Mouse (Mus musculus) MN1 (cell line): ENCODE measurements around the gene Fyco1.
A peak's percentile ranks its signal among the peaks of the same experiment; 100 is the strongest.

ENCODE experiments used
- DNase-seq: peaks from one replicate; pipeline ENCODE4 v3.0.0-alpha.2; 2016; ENCODE audit warnings: low spot score

Gene Fyco1

GRCm38 (mm10) chr9:123851713-123852448, at the start of gene Fyco1:
Fyco1 (minus strand) TSS chr9:123851899.
- peak; percentile 95 for DNase-seq

DNA sequence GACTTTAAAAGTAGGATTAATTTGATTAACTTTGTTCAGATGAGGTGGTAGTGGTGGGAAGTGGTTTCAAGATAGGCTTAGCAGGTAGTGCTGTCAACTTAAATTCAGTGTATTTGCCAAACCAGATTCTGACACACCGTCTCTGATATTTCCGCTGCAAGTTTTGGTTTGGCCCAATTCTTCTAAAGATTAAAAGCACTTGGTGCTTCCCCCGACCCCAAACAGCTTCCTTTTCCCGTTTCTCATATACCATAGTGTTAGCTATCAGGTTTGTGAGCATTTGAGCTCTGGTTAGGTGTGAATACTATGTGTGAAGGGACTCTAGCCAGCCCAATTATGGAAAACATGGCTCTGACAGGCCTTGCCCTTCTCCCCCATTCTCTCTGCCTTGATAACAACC, 20.4 kb upstream of the Fyco1 start:
- DNase-seq: no peak

DNA sequence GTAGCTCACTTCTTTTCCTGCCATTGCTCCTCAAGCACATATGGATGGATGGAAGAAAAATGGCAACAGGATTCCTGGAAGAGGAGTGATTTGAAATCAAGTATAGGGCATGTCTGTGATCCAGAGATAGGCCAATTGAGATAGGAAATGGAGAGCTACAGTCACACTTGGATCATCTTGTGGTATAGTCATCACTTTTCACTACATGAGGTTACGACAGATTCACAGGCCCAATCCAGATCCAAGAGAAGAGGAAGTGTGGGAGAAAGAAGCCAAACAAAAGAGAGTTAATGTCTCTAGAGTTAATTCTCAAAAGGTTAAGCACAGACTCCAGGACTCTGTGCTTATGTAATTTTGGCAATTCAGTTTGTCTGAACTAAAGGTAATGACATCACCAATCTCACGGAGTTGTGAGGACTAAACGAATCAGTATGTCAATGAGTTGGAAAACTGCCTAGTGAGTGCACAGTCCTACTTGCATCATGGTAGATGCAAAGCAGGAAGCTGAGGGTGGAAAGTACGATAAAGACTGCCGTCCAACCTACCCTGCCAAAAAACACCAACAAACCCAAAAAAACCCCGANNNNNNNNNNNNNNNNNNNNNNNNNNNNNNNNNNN, 17.6 kb upstream of the Fyco1 start:
- no peak for DNase-seq

- DNase-seq: no peak
Observed at GRCm38 (mm10) chr9:123863641-123864040, 11.9 kb upstream of the Fyco1 start.

GRCm38 (mm10) chr9:123862895-123863616, 11.4 kb upstream of the Fyco1 start:
- DNase-seq: no peak

- no peak for DNase-seq
Observed at GRCm38 (mm10) chr9:123861929-123862328, 10.2 kb upstream of the Fyco1 start, which contains the start of gene Xcr1. Xcr1 (minus strand) TSS chr9:123862029.

- no peak for DNase-seq
Observed at GRCm38 (mm10) chr9:123856836-123857235, 5.1 kb upstream of the Fyco1 start.

GRCm38 (mm10) chr9:123852449-123853390, 1.0 kb upstream of the Fyco1 start:
- no peak for DNase-seq

DNA sequence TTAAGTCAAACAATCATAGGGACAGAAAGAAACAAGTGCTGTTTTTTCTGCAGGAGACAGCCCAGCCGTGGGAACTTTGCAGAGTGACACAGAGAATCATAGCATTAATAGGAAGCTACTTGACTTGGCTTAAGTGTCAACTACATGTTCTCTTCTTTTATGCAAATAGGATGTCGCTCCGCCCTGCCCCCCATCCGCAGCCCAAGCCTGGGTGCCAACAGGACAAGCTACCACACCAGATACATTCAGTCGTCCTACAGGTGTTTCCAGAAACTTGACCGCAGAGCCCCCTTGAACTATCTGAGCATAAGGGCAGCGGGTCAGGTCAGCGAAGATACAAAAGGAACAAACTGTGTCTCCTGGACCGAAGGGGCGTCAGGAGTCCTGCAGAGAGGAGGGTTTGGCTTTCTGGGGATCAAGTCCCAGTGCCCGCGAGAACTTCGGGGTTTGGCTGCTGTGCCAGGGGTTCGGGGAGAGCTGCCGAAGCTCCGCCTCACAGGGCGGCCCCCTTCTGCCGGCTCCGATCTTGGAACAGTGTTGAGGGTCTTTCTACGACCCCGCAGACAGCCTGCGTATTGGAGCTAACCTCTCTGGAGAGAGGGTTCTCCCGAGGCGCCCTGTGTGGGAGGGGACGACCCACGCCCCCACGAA, 512 bp downstream of the Fyco1 start:
- DNase-seq: peak; percentile 72

DNA sequence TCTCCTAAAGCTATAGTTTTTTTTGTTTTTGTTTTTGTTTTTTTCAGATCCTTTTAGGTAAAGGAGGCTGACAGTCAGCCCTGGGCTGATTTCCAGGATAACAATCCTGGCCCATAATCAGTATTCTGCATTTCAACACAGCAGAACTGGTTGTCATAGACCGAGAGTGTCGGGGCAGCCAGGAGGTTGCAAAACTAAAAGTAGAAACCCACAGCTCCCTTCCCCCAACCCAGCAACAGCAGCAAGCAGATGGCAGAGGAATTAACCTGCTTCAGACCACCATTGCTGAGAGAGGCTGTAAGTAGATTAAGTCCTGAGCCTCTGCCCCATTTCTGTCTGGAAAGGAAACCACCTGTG, 1.0 kb downstream of the Fyco1 start:
- DNase-seq: peak; percentile 22

- peak; percentile 27 for DNase-seq
Observed at GRCm38 (mm10) chr9:123849976-123850695, 1.6 kb downstream of the Fyco1 start.

GRCm38 (mm10) chr9:123846490-123846889, 5.2 kb downstream of the Fyco1 start:
- no peak for DNase-seq

- peak; percentile 37 for DNase-seq
Observed at GRCm38 (mm10) chr9:123845120-123845519, 6.6 kb downstream of the Fyco1 start.

DNA sequence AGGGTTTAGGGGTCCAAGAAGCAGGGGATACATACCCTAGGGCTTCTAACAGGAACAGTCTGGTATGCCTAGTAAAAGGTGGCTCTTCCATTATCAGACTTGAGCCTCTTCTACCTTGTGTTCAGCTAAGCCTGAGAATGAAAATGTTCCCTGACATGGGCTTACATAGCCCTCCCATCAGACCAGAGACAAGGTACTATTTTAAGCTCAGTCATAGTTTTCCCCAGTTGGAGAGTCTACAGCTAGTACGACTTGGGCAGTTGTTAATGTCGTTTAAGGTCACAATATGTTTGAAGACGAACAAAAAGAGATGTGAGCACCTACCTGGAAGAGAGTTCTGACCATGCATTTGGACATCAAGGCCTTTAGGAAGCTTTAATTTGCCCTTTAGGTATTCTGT, 7.2 kb downstream of the Fyco1 start:
- no peak for DNase-seq

- DNase-seq: no peak
Observed at GRCm38 (mm10) chr9:123840243-123840642, 11.5 kb downstream of the Fyco1 start.

DNA sequence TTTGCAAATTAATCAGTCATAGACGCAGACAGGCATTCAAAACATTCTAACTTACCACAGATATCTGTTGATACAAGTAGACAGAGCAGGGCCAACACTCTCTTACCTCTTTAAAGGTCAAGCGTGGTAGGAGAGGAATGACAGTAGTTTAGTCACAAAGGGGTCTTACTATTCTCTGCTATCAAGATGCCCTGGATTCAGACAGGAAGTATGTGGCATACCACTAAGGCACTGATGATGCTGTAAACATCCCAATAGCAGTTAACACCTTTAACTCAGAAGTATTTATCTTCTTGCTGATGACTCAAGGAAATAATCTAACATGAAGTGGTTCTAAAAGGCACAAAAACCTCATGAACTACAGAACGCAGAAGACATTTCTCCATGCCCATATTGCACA, 15.8 kb downstream of the Fyco1 start:
- no peak for DNase-seq

GRCm38 (mm10) chr9:123828916-123829315, 22.8 kb downstream of the Fyco1 start:
- DNase-seq: no peak

DNA sequence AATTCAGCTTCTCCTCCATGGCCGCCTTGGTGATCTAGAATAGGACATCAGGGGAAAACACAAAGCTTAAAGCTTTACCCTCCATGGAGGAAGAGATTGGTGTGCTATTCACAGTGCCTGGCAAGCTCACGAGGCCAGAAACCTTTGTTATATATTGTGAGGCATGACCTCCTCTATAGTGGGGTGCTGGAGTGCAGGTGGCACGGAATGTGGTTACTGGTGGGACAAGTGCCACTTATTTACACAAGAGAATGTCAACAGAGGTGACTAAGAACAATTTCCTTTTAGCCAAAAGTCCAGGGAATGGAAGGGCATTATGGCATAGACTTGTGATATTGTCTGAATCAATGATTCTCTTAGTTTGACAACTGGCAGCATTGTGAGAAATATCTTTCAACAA, 25.1 kb downstream of the Fyco1 start:
- no peak for DNase-seq

DNA sequence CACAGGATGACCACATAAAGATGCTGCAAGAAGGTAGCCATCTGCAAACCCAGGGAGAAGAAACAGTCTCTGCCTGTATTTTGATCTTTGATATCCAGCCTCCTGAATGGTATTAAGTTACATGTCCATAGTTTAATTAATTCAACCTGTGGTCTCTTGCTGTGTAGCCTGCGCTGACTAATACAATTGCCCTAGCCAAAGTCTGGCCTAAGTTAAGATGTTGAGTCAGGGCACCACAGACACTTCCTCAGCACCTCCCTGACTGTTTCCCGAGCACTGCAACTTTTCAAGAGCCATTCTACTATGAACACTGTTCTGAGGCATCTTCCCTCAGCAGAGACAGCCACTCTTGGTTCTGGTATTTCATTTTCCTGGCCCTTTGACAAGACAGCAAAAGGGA, 33.1 kb downstream of the Fyco1 start:
- no peak for DNase-seq

DNA sequence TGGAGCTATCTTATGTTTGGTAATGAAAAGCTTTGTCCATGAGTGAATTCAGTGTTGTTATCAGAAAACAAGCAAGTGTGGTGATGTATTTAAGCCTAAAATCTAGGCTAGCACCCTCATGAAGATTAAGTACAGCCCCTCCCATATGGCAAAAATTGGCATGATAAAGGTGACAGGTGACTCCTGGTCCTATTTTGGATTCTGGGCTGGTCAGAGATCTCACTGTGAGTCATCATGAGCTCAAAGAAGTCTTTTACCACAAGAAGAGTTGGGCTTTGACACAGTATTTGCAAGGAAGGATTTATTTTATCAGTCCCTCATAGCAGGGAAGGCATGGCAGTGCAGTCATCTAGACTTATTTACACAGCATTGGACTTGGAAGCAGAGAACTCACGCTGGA, 35.7 kb downstream of the Fyco1 start:
- no peak for DNase-seq

DNA sequence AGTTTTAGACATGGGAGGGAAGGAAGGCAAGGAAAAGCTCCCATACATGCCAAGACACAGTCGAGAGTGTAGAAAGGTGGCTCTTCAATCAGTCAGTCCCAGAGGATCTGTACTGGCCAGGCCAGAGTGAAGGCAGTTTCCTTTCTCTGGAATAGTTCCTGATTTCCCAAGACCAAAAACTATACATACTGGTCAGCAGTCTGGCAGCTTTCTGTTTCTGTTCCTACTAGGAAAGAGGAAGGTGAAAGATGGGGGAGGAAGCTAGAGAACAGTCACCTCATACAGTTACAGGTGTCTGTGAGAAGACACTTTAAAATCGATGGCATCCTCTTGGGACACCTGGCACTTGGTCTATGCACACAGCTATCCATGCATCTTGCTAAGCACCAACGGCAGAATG, 36.3 kb downstream of the Fyco1 start:
- DNase-seq: no peak
